Mouse (Mus musculus) heart, embryonic 14.5 days (tissue): ENCODE measurements around the gene Phospho1. TPM values are rescaled to one million over a fixed set of nuclear protein-coding genes. Genes with fewer than 3 reads are reported as not detected.

Experiments
- ATAC-seq: fragments of 200-750 bp; cut with Nextera tagmentation; 2 replicates; pipeline ENCODE4 v1.8.0; 2017; ENCODE audit warnings: low read depth, moderate TSS enrichment; ENCODE audit not compliant: insufficient number of reproducible peaks, insufficient read depth, low FRiP score
- H3K27ac ChIP-seq, 2 experiments: fragments of 200-500 bp in 1 of 2; fragments of 300-500 bp in 1 of 2; sonication (generic) in 1 of 2; replicated peaks in 1 of 2; 2 replicates each; pipeline ENCODE4 v1.5.1; 2012 to 2014; ENCODE audit warnings: low read depth in 2 of 2, low read length in 2 of 2, control low read depth in 1 of 2, mild to moderate bottlenecking in 1 of 2, mixed read lengths in 1 of 2; ENCODE audit not compliant: control insufficient read depth in 1 of 2, insufficient read depth in 1 of 2
- H3K27me3 ChIP-seq: fragments of 300-500 bp; sonication (generic); 2 replicates; pipeline ENCODE4 v1.6.1; 2014; ENCODE audit warnings: mild to moderate bottlenecking, low read length, control low read depth; ENCODE audit not compliant: control insufficient read depth, insufficient read depth
- H3K36me3 ChIP-seq: fragments of 300-500 bp; sonication (generic); 2 replicates; pipeline ENCODE4 v1.6.1; 2014; ENCODE audit warnings: mild to moderate bottlenecking, control low read depth, low read length, mixed read lengths; ENCODE audit not compliant: control insufficient read depth, insufficient read depth
- H3K4me1 ChIP-seq, 2 experiments: fragments of 200-500 bp in 1 of 2; fragments of 300-500 bp in 1 of 2; sonication (generic) in 1 of 2; 2 replicates each; pipeline ENCODE4 v1.6.1; 2012 to 2014; ENCODE audit warnings: low read length in 2 of 2, control low read depth in 1 of 2, mixed read lengths in 1 of 2; ENCODE audit not compliant: control insufficient read depth in 2 of 2, insufficient read depth in 2 of 2
- H3K4me2 ChIP-seq: fragments of 300-500 bp; sonication (generic); 2 replicates; pipeline ENCODE4 v1.6.1; 2014; ENCODE audit warnings: mild to moderate bottlenecking, low read length
- H3K4me3 ChIP-seq, 2 experiments: fragments of 200-500 bp in 1 of 2; fragments of 300-500 bp in 1 of 2; sonication (generic) in 1 of 2; 2 replicates each; pipeline ENCODE4 v1.5.1; 2012 to 2014; ENCODE audit warnings: low read length in 2 of 2, mild to moderate bottlenecking in 2 of 2, control low read depth in 1 of 2, low read depth in 1 of 2, moderate library complexity in 1 of 2; ENCODE audit not compliant: control insufficient read depth in 1 of 2, insufficient read depth in 1 of 2
- H3K9ac ChIP-seq: fragments of 300-500 bp; sonication (generic); 2 replicates; pipeline ENCODE4 v1.6.1; 2014; ENCODE audit warnings: mild to moderate bottlenecking, low read length
- H3K9me3 ChIP-seq: fragments of 300-500 bp; sonication (generic); 2 replicates; pipeline ENCODE4 v1.6.1; 2016; ENCODE audit warnings: low read length, control low read depth; ENCODE audit not compliant: control insufficient read depth
- WGBS: fragments of 180-500 bp; shearing (Covaris S2); extraction: QIAGEN DNeasy Blood & Tissue Kit; methylation state at CpG from one replicate; pipeline ENCODE4 v1.1.7; 2014; 5-methylcytosine and 5-hydroxymethylcytosine counted together
- polyA plus RNA-seq: library from polyadenylated mRNA; unstranded; fragments of >200 nt; fragmentation: Nextera tagmentation; extraction: Ambion mirVana; gene quantifications from 2 replicates; pipeline ENCODE4 v1.2.1, GENCODE M21; 2014

Phospho1 gene
- polyA plus RNA-seq, 1 experiment from 2014 or later: 2.9 TPM

DNA sequence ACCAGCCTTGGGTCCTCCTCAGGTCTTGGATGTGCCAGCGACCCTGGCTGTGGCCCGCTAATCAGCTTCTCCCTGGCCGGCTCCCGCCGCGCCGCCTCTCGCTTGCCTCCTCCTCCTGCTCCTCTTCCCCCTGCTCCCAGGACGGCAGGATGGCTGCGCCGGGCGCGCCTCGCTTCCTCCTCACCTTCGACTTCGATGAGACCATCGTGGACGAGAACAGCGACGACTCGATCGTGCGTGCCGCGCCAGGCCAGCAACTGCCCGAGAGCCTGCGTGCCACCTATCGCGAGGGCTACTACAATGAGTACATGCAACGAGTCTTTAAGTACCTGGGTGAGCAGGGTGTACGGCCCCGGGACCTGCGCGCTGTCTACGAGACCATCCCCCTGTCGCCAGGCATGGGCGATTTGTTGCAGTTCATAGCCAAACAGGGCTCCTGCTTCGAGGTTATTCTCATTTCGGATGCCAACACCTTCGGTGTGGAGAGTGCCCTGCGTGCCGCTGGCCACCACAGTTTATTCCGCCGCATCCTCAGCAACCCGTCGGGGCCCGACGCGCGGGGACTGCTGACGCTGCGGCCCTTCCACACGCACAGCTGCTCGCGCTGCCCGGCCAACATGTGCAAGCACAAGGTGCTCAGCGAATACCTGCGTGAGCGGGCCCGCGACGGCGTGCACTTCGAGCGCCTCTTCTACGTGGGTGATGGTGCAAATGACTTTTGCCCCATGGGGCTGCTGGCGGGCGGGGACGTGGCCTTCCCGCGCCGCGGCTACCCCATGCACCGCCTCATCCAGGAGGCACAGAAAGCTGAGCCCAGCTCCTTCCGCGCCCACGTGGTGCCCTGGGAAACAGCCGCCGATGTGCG is 6.3 kb downstream of the Phospho1 start:
- 8% methylated on average over 80 of the region's 80 CpGs for WGBS
- Histone ChIP-seq H3K4me1 (peaks cover 21 to 43% of the 10 kb centered on the region in 2 experiments), H3K36me3 (peaks cover 6% of the 10 kb centered on the region; the same call in 1 of the 2 replicates), H3K9me3 (no peaks in the 10 kb centered on the region), H3K4me2 (peak overlapping the region; percentile 64), H3K4me3 (peak overlapping the region; percentile 21 to 35), H3K27me3 (peaks cover 62% of the 10 kb centered on the region), H3K27ac (no peak overlapping the region), H3K9ac (peak overlapping the region; percentile 36; the same call in 1 of the 2 replicates)
- no peak for ATAC-seq

DNA sequence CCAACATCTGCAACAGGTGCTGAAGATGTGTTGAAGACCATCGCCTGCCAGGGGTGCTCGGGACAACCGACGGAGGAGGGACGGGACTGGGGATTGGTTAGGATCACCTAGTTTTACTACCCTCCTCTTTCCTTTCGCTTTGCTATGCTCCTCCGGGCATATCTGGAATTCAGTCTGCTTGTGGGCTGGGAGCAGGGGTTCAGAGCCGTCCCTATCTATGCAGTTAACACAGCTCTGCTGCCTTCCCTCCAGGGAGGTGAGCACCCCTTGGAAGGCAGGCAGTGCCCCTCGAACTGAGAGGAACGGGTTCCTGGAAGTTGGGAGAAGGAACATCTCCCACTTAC is 6.9 kb downstream of the Phospho1 start:
- no peak for ATAC-seq
- WGBS: 10% methylated on average over 10 of the region's 10 CpGs
- Histone ChIP-seq H3K4me1 (peaks cover 27 to 49% of the 10 kb centered on the region in 2 experiments), H3K36me3 (peaks cover 6% of the 10 kb centered on the region; the same call in 1 of the 2 replicates), H3K27me3 (peaks cover 62% of the 10 kb centered on the region), H3K4me2 (peak overlapping the region; percentile 64), H3K9me3 (no peaks in the 10 kb centered on the region), H3K27ac (no peak overlapping the region), H3K9ac (no peak overlapping the region; the same call in 1 of the 2 replicates), H3K4me3 (peak overlapping the region; percentile 21 to 35)

DNA sequence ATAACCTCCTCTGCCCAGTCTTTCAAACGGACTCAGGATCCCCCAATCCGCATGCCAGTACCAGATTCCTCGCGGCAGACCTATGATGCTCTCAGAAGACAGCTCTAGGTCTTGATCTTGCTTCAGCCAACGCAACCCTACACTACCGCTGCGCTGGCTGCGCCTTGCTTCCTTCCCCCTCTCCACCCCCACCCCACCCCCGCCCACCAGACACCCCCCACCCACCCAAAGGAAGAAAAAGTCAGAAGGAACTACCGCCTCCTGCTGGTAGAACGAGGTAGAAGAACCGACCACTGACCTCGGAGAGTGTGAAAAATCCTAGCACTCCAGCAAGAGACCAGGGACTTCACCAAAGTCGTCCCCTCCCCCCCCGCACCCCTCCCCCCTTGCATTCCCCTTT is 7.3 kb downstream of the Phospho1 start:
- Histone ChIP-seq H3K4me1 (peaks cover 30 to 52% of the 10 kb centered on the region in 2 experiments), H3K27me3 (peaks cover 62% of the 10 kb centered on the region), H3K4me3 (peak overlapping the region in 1 of 2 experiments; percentile 35; a peak in 1 of 4 replicates), H3K9me3 (no peaks in the 10 kb centered on the region), H3K4me2 (peak overlapping the region; percentile 64), H3K9ac (no peak overlapping the region), H3K27ac (no peak overlapping the region), H3K36me3 (peaks cover 6% of the 10 kb centered on the region; the same call in 1 of the 2 replicates)
- no peak for ATAC-seq
- 18% methylated on average over 14 of the region's 15 CpGs for WGBS

DNA sequence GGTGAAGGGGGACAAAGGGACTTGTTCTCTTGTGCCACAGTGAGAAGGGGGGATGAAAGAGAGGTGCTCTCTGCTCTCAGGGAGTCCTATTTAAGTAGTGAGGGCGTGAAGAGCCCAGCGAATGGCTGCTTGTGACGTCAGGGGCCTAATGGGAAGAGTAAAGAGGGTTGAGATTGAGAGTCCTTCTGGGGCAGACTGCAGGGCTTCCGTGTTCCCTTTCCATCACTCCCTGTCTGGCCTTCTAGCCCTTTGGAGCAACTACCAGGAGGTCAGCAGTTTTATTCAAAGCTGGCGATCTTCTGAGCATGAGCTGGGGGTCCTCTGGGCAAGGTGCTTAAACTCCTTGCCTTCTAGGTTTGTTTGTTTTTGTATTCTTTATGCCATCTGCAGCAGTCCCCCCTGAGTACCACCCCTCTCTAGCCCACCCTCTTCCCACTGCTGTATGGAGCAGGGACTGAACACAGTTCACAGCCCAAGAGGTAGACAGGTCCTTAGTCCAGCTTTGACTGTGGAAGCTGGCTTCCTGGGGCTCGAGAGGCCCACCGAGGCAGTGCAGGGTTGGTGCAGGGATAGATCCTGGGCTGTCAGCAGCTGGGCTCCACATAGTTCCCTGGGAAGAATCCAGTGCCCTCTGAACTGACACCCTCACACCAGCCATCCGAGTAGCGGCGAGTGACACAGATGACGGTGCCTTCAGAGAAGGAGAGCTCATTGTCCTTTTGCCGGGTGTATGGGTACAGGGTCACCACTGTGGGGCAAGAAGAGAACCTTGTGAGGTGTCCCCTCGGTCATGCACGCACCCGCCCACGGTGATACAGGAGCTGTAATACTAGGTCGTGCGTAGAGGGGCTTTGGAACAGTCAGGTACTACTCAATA is 8.1 kb downstream of the Phospho1 start:
- no peaks in the 10 kb centered on the region for H3K9me3 ChIP-seq
- no peak overlapping the region for H3K27ac ChIP-seq
- H3K36me3 ChIP-seq: peaks cover 6% of the 10 kb centered on the region; the same call in 1 of the 2 replicates
- ATAC-seq: no peak
- no peak overlapping the region for H3K9ac ChIP-seq
- peaks cover 62% of the 10 kb centered on the region for H3K27me3 ChIP-seq
- WGBS: 51% methylated on average over 18 of the region's 18 CpGs
- peaks cover 37 to 54% of the 10 kb centered on the region in 2 experiments for H3K4me1 ChIP-seq
- no peak overlapping the region for H3K4me2 ChIP-seq
- no peak overlapping the region for H3K4me3 ChIP-seq

DNA sequence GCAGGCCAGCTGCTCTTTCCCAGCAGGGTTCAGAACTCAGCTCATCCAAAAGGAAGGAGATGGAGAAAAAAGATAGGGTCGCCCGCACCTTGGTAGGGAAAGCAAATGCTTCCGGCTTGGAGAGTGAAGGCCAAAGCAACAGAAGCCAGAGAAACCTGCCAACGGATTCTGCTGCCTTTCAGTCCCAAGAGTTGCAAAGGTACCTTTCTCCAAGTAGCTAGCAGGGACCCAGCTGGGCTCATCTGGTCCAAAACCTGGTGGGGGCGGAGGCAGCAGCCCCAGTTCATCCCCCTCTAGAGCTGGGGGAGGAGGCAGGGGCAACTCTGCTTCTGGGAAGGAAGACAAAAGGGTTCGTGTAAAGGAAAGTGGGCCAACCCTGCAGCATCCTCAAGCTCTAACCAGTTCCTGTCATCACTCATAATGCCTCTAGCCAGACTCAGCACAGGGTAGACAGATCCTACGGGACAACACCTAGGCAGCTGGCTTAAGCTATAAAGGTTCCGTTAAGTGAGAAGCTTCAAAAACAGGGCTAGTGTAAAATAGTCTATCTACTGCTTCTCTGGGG is 8.8 kb downstream of the Phospho1 start:
- Histone ChIP-seq H3K4me3 (no peak overlapping the region), H3K4me2 (no peak overlapping the region), H3K27me3 (peaks cover 58% of the 10 kb centered on the region), H3K36me3 (peaks cover 6% of the 10 kb centered on the region; the same call in 1 of the 2 replicates), H3K9me3 (no peaks in the 10 kb centered on the region), H3K27ac (no peak overlapping the region), H3K4me1 (peaks cover 40 to 61% of the 10 kb centered on the region in 2 experiments), H3K9ac (no peak overlapping the region)
- 32% methylated on average over 8 of the region's 8 CpGs for WGBS
- no peak for ATAC-seq

DNA sequence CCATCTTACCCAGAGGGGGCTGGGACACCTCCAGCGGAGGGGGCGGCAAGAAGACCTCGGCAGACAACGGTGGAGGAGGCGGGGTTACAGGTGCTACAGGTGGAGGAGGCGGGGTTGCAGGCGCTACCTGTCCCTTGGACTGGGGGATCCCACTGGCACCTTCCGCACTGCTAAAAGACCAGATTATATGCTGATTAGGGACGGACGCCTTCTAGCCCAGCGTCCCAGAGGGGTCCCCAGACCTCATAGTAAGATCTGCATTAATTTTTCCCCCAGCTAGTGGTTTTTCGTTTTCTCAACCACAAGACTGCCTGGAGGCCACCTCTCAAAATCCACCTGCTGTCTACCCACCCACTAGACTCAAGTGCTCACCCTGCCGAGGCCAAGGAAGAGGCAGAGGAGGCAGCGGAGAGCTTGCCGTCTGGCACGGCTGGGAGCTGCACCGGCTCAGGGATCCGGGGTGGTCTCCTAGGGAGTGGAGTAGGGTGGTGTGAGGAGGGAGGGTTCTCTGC is 9.4 kb downstream of the Phospho1 start:
- Histone ChIP-seq H3K27ac (no peak overlapping the region), H3K36me3 (peaks cover 6% of the 10 kb centered on the region; the same call in 1 of the 2 replicates), H3K4me2 (peak overlapping the region; percentile 11), H3K9me3 (no peaks in the 10 kb centered on the region), H3K27me3 (peaks cover 53% of the 10 kb centered on the region), H3K9ac (peak overlapping the region; percentile 1; the same call in 1 of the 2 replicates), H3K4me1 (peaks cover 40 to 66% of the 10 kb centered on the region in 2 experiments), H3K4me3 (no peak overlapping the region)
- ATAC-seq: no peak
- WGBS: 15% methylated on average over 18 of the region's 18 CpGs
